Mouse (Mus musculus) inflammation-experienced regulatory T-cells, adult 6 months (primary cell): ENCODE results near the gene Vmn2r101. TPM values are rescaled to one million over a fixed set of nuclear protein-coding genes. Genes with fewer than 3 reads are reported as not detected.

Experiments used
- ATAC-seq: one replicate; pipeline ENCODE4 v1.8.0; 2017
- polyA plus RNA-seq, 3 experiments: library from polyadenylated mRNA; unstranded; fragments of 100-300 nt; shearing (Covaris generic); gene quantifications; one replicate each; pipeline ENCODE4 v1.2.1; 2017

Gene Vmn2r101
- polyA plus RNA-seq: not detected

DNA sequence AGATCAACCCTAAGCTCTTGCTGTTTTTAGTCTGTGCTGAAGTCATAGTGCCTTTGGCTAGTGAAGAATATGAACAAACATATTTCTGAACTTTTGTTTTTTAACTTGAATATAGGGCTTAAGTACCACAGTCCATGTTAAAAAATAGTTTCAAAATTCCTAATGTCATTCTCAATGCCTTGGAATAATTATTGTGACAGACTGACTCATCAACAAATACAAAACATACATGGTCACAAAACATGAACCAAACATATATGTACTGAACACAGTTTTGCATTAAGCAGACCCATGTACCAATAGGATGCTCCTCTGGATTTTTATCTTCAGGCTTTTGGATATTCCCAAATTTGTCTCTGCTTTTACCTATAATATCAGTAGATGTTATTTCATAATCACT is at the start of gene Vmn2r101:
Vmn2r101 (plus strand) TSS at position 301 of the 400 bp plus-strand sequence.
- ATAC-seq: no peak

DNA sequence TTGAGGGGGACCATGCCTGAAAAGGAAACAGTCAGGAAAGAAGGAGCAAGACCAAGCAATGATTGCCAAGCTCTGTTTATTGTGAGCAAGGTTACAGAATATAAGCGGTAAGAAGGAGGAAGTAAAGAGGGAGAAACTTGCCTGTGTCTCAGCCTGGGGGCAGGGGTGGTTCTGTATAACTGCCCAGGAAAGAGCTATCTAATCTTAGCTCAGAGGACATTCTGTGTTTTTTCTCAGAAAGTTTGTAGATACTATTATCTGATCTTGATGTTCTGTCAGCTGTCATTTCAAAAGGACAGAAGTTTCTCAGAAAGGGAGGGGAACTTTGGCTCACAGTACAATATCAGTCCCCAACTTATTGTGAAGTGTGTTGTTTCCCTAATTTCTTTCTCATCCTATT is 52.3 kb downstream of the Vmn2r101 start:
- ATAC-seq: no peak

DNA sequence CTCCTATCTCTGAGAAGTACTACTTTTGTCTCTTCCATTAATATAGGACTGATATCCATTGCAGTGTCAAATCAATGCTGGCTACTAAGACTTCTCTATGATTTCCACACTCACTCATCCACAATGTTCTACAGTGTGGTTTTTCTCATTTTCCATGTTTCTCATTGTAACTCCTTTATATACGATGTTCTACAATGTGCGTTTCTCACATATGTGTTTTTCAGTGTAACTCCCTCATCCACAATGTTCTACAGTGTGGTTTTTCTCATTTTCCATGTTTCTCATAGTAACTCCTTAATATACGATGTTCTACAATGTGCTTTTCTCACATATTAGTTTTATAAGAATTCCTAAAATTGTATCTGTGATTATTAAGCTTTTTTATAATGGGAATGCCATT is 81.4 kb downstream of the Vmn2r101 start:
- peak; percentile 32 for ATAC-seq

DNA sequence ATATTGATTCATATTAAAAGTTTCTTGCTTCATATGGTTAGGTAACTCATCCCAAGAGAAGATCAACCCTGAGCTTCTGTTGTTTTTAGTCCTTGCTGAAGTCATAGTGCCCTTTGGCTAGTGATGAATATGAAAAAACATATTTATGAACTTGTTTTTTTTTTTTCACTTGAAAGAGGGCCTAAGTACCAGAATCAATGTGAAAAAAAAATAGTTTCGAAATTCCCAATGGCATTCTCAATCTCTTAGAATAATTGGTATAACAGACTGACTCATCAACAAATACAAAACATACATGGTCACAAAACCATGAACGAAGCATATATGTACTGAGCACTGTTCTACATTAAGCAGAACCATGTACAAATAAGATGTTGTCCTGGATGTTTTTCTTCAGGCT is 83.0 kb downstream of the Vmn2r101 start, which contains the start of gene Vmn2r102:
Vmn2r102 (plus strand) TSS at position 301 of the 400 bp plus-strand sequence.
- ATAC-seq: no peak

Other genes with a start within 250 kb of the Vmn2r101 start
- gene Vmn2r99, start 215.3 kb upstream of the Vmn2r101 start, polyA plus RNA-seq: under 1 TPM in 1 of 3 experiments, not detected in 2; 0.08 TPM
- gene Vmn2r100, start 72.5 kb upstream of the Vmn2r101 start, polyA plus RNA-seq: under 1 TPM in 2 of 3 experiments, not detected in 1; 0.13 to 0.62 TPM
- under 1 TPM in 1 of 3 experiments, not detected in 2; 0.03 TPM for gene Vmn2r102, start 83.1 kb downstream of the Vmn2r101 start, polyA plus RNA-seq
- gene Vmn2r103, start 196.1 kb downstream of the Vmn2r101 start, polyA plus RNA-seq: not detected